Mouse (Mus musculus): ENCODE results near the gene Pnkp. TPM values are rescaled to one million over a fixed set of nuclear protein-coding genes. Genes with fewer than 3 reads are reported as not detected.

Pnkp gene
- polyA plus RNA-seq, 1 experiment from 2014 or later, result 23.8 TPM

MicroRNA genes within 50 kb of the gene (microRNA counts, 519-probe panel; counts per million panel counts)
- not detected for microRNA mmu-miR-707

Small RNA genes lying within 50 kb of the gene (microRNA-seq; reads per million reads assigned to microRNA genes)
- gene Mir707, result not detected

Other genes with a start within 250 kb of the Pnkp start
- gene Myh14, start 186.3 kb upstream of the Pnkp start, polyA plus RNA-seq (2015; fragmentation: Nextera tagmentation; extraction: Ambion mirVana), result 0.18 and 0.41 TPM in 2 replicates
- gene Izumo2, start 148.4 kb upstream of the Pnkp start, polyA plus RNA-seq (2015; fragmentation: Nextera tagmentation; extraction: Ambion mirVana), result not detected in 2 replicates
- gene Vrk3, start 108.7 kb upstream of the Pnkp start, polyA plus RNA-seq (2015; fragmentation: Nextera tagmentation; extraction: Ambion mirVana), result 28.1 and 30.0 TPM in 2 replicates
- 0.94 and 1.0 TPM in 2 replicates for gene Zfp473, start 106.1 kb upstream of the Pnkp start, polyA plus RNA-seq (2015; fragmentation: Nextera tagmentation; extraction: Ambion mirVana)
- 48.8 and 51.2 TPM in 2 replicates for gene Nup62, start 41.1 kb upstream of the Pnkp start, polyA plus RNA-seq (2015; fragmentation: Nextera tagmentation; extraction: Ambion mirVana)
- gene Il4i1, start 40.8 kb upstream of the Pnkp start, polyA plus RNA-seq (2015; fragmentation: Nextera tagmentation; extraction: Ambion mirVana), result 0.35 and 0.46 TPM in 2 replicates
- 7.5 and 9.2 TPM in 2 replicates for gene Atf5, start 40.5 kb upstream of the Pnkp start, polyA plus RNA-seq (2015; fragmentation: Nextera tagmentation; extraction: Ambion mirVana)
- 27.7 and 32.3 TPM in 2 replicates for gene Akt1s1, start 8.1 kb upstream of the Pnkp start, polyA plus RNA-seq (2015; fragmentation: Nextera tagmentation; extraction: Ambion mirVana)
- gene Tbc1d17, start 8.1 kb upstream of the Pnkp start, polyA plus RNA-seq (2015; fragmentation: Nextera tagmentation; extraction: Ambion mirVana), result 26.1 and 29.4 TPM in 2 replicates
- gene Ptov1, start 12.6 kb downstream of the Pnkp start, polyA plus RNA-seq (2015; fragmentation: Nextera tagmentation; extraction: Ambion mirVana), result 54.1 and 59.1 TPM in 2 replicates
- gene Med25, start 35.6 kb downstream of the Pnkp start, polyA plus RNA-seq (2015; fragmentation: Nextera tagmentation; extraction: Ambion mirVana), result 46.8 and 56.2 TPM in 2 replicates
- 6.7 and 6.9 TPM in 2 replicates for gene Fuz, start 38.9 kb downstream of the Pnkp start, polyA plus RNA-seq (2015; fragmentation: Nextera tagmentation; extraction: Ambion mirVana)
- gene Ap2a1, start 72.4 kb downstream of the Pnkp start, polyA plus RNA-seq (2015; fragmentation: Nextera tagmentation; extraction: Ambion mirVana), result 69.1 and 70.9 TPM in 2 replicates
- 0.08 TPM in 1 of 2 replicates, not detected in the other for gene Tsks, start 86.1 kb downstream of the Pnkp start, polyA plus RNA-seq (2015; fragmentation: Nextera tagmentation; extraction: Ambion mirVana)
- gene Cpt1c, start 117.7 kb downstream of the Pnkp start, polyA plus RNA-seq (2015; fragmentation: Nextera tagmentation; extraction: Ambion mirVana), result 1.5 and 1.6 TPM in 2 replicates
- gene Prmt1, start 129.4 kb downstream of the Pnkp start, polyA plus RNA-seq (2015; fragmentation: Nextera tagmentation; extraction: Ambion mirVana), result 111 and 114 TPM in 2 replicates
- gene Irf3, start 140.5 kb downstream of the Pnkp start, polyA plus RNA-seq (2015; fragmentation: Nextera tagmentation; extraction: Ambion mirVana), result 39.4 and 47.2 TPM in 2 replicates
- gene Bcl2l12, start 141.6 kb downstream of the Pnkp start, polyA plus RNA-seq (2015; fragmentation: Nextera tagmentation; extraction: Ambion mirVana), result 12.3 and 13.7 TPM in 2 replicates
- 10.4 and 11.9 TPM in 2 replicates for gene Scaf1, start 159.2 kb downstream of the Pnkp start, polyA plus RNA-seq (2015; fragmentation: Nextera tagmentation; extraction: Ambion mirVana)
- gene Rras, start 160.8 kb downstream of the Pnkp start, polyA plus RNA-seq (2015; fragmentation: Nextera tagmentation; extraction: Ambion mirVana), result 20.8 and 23.6 TPM in 2 replicates
- 2.1 and 2.3 TPM in 2 replicates for gene Prr12, start 195.7 kb downstream of the Pnkp start, polyA plus RNA-seq (2015; fragmentation: Nextera tagmentation; extraction: Ambion mirVana)
- gene Nosip, start 205.3 kb downstream of the Pnkp start, polyA plus RNA-seq (2015; fragmentation: Nextera tagmentation; extraction: Ambion mirVana), result 25.9 and 27.4 TPM in 2 replicates
- 8.5 and 9.0 TPM in 2 replicates for gene Prrg2, start 205.5 kb downstream of the Pnkp start, polyA plus RNA-seq (2015; fragmentation: Nextera tagmentation; extraction: Ambion mirVana)
- 26.3 and 26.6 TPM in 2 replicates for gene Rcn3, start 235.1 kb downstream of the Pnkp start, polyA plus RNA-seq (2015; fragmentation: Nextera tagmentation; extraction: Ambion mirVana)
- gene Fcgrt, start 246.7 kb downstream of the Pnkp start, polyA plus RNA-seq (2015; fragmentation: Nextera tagmentation; extraction: Ambion mirVana), result 43.6 and 51.2 TPM in 2 replicates

Measured in liver, embryonic 15.5 days (tissue).